Mouse (Mus musculus) limb, embryonic 13.5 days (tissue): ENCODE results near the gene Acp6. TPM values are rescaled to one million over a fixed set of nuclear protein-coding genes. Genes with fewer than 3 reads are reported as not detected.

Experiments used
- ATAC-seq: fragments of 200-750 bp; cut with Nextera tagmentation; 2 replicates; pipeline ENCODE4 v1.8.0; 2017; ENCODE audit warnings: low read depth, moderate number of reproducible peaks, moderate TSS enrichment; ENCODE audit not compliant: low FRiP score
- H3K27ac ChIP-seq: fragments of 300-500 bp; sonication (generic); 2 replicates; pipeline ENCODE4 v1.5.1; 2015; ENCODE audit warnings: inconsistent platforms, mild to moderate bottlenecking, moderate library complexity
- H3K27me3 ChIP-seq: fragments of 300-500 bp; sonication (generic); 2 replicates; pipeline ENCODE4 v1.6.1; 2015; ENCODE audit warnings: mild to moderate bottlenecking, inconsistent platforms
- H3K36me3 ChIP-seq: fragments of 300-500 bp; sonication (generic); 2 replicates; pipeline ENCODE4 v1.6.1; 2015; ENCODE audit warnings: inconsistent platforms, mild to moderate bottlenecking, moderate library complexity
- H3K4me1 ChIP-seq: fragments of 300-500 bp; sonication (generic); 2 replicates; pipeline ENCODE4 v1.6.1; 2015; ENCODE audit warnings: inconsistent platforms
- H3K4me2 ChIP-seq: fragments of 300-500 bp; sonication (generic); replicated peaks from 2 replicates; pipeline ENCODE4 v1.6.1; 2015; ENCODE audit warnings: inconsistent platforms, mild to moderate bottlenecking, moderate library complexity
- H3K4me3 ChIP-seq: fragments of 300-500 bp; sonication (generic); 2 replicates; pipeline ENCODE4 v1.5.1; 2015; ENCODE audit warnings: moderate library complexity, mild to moderate bottlenecking, inconsistent platforms
- H3K9ac ChIP-seq: fragments of 300-500 bp; sonication (generic); 2 replicates; pipeline ENCODE4 v1.6.1; 2015; ENCODE audit warnings: mild to moderate bottlenecking, inconsistent platforms
- H3K9me3 ChIP-seq: fragments of 300-500 bp; sonication (generic); 2 replicates; pipeline ENCODE4 v1.6.1; 2016; ENCODE audit warnings: inconsistent platforms
- WGBS: fragments of 180-500 bp; shearing (Covaris S2); methylation state at CpG from one replicate; pipeline ENCODE4 v1.1.7; 2015; 5-methylcytosine and 5-hydroxymethylcytosine counted together
- polyA plus RNA-seq: library from polyadenylated mRNA; unstranded; fragments of >200 nt; fragmentation: Nextera tagmentation; extraction: Ambion mirVana; gene quantifications from 2 replicates; pipeline ENCODE4 v1.2.1, GENCODE M21; 2015

The Acp6 gene
- polyA plus RNA-seq, 1 experiment from 2014 or later, result 40.5 TPM

- Histone ChIP-seq H3K4me2 (no peak overlapping the region), H3K9ac (no peak overlapping the region), H3K27me3 (no peaks in the 10 kb centered on the region), H3K4me3 (no peak overlapping the region), H3K9me3 (no peaks in the 10 kb centered on the region), H3K27ac (no peak overlapping the region), H3K36me3 (peaks cover 42% of the 10 kb centered on the region), H3K4me1 (peaks cover 9% of the 10 kb centered on the region; the same call in 1 of the 2 replicates)
- WGBS, result 43% methylated on average over 5 of the region's 5 CpGs
- peak; percentile 59; the same call in 1 of the 2 replicates for ATAC-seq
These were observed 43.4 kb downstream of the Acp6 start for GRCm38 (mm10) chr3:97201943-97202342.

- 83% methylated on average over 14 of the region's 14 CpGs for WGBS
- Histone ChIP-seq H3K4me3 (no peak overlapping the region), H3K4me1 (peaks cover 9% of the 10 kb centered on the region; the same call in 1 of the 2 replicates), H3K36me3 (peaks cover 62% of the 10 kb centered on the region), H3K27me3 (no peaks in the 10 kb centered on the region), H3K4me2 (no peak overlapping the region), H3K27ac (no peak overlapping the region), H3K9me3 (no peaks in the 10 kb centered on the region), H3K9ac (no peak overlapping the region)
- no peak for ATAC-seq
These were observed 45.3 kb downstream of the Acp6 start for GRCm38 (mm10) chr3:97203880-97204279.

GRCm38 (mm10) chr3:97206521-97206920 is 47.9 kb downstream of the Acp6 start:
- Histone ChIP-seq H3K36me3 (peaks cover 88% of the 10 kb centered on the region), H3K4me3 (no peak overlapping the region), H3K9ac (no peak overlapping the region), H3K27me3 (no peaks in the 10 kb centered on the region), H3K27ac (no peak overlapping the region), H3K9me3 (no peaks in the 10 kb centered on the region), H3K4me1 (no peaks in the 10 kb centered on the region), H3K4me2 (no peak overlapping the region)
- 78% methylated on average over 3 of the region's 3 CpGs for WGBS
- ATAC-seq, result no peak

GRCm38 (mm10) chr3:97209351-97209750 is 50.8 kb downstream of the Acp6 start:
- Histone ChIP-seq H3K4me2 (no peak overlapping the region), H3K9ac (no peak overlapping the region), H3K9me3 (no peaks in the 10 kb centered on the region), H3K4me3 (no peak overlapping the region), H3K4me1 (no peaks in the 10 kb centered on the region), H3K27ac (no peak overlapping the region), H3K27me3 (no peaks in the 10 kb centered on the region), H3K36me3 (peaks cover 98% of the 10 kb centered on the region)
- WGBS, result 92% methylated on average over 9 of the region's 9 CpGs
- no peak for ATAC-seq

- H3K4me2 ChIP-seq, result no peak overlapping the region
- H3K9me3 ChIP-seq, result no peaks in the 10 kb centered on the region
- no peak for ATAC-seq
- H3K4me1 ChIP-seq, result 0 out of 2 replicates have a peak, but pooled peaks cover 4% of the 10 kb centered on the region
- H3K9ac ChIP-seq, result no peak overlapping the region
- no peak overlapping the region for H3K27ac ChIP-seq
- peaks cover 98% of the 10 kb centered on the region for H3K36me3 ChIP-seq
- H3K4me3 ChIP-seq, result no peak overlapping the region
- no peaks in the 10 kb centered on the region for H3K27me3 ChIP-seq
- 86% methylated on average over 5 of the region's 5 CpGs for WGBS
These were observed 52.6 kb downstream of the Acp6 start for GRCm38 (mm10) chr3:97211177-97211576.

- Histone ChIP-seq H3K27me3 (no peaks in the 10 kb centered on the region), H3K4me3 (no peak overlapping the region), H3K4me2 (no peak overlapping the region), H3K4me1 (0 out of 2 replicates have a peak, but pooled peaks cover 4% of the 10 kb centered on the region), H3K36me3 (peaks cover 93% of the 10 kb centered on the region), H3K9me3 (no peaks in the 10 kb centered on the region), H3K9ac (no peak overlapping the region), H3K27ac (no peak overlapping the region)
- WGBS, result 92% methylated on average over 10 of the region's 10 CpGs
- ATAC-seq, result no peak
These were observed 55.3 kb downstream of the Acp6 start for GRCm38 (mm10) chr3:97213871-97214270.

GRCm38 (mm10) chr3:97214439-97214838 is 55.9 kb downstream of the Acp6 start:
- Histone ChIP-seq H3K4me1 (0 out of 2 replicates have a peak, but pooled peaks cover 4% of the 10 kb centered on the region), H3K9me3 (no peaks in the 10 kb centered on the region), H3K27ac (no peak overlapping the region), H3K4me3 (no peak overlapping the region), H3K9ac (no peak overlapping the region), H3K27me3 (no peaks in the 10 kb centered on the region), H3K36me3 (peaks cover 93% of the 10 kb centered on the region), H3K4me2 (no peak overlapping the region)
- WGBS, result 69% methylated on average over 1 of the region's 1 CpGs
- no peak for ATAC-seq

- Histone ChIP-seq H3K4me2 (no peak overlapping the region), H3K9ac (no peak overlapping the region), H3K9me3 (no peaks in the 10 kb centered on the region), H3K4me1 (0 out of 2 replicates have a peak, but pooled peaks cover 4% of the 10 kb centered on the region), H3K4me3 (no peak overlapping the region), H3K27me3 (no peaks in the 10 kb centered on the region), H3K36me3 (peaks cover 93% of the 10 kb centered on the region), H3K27ac (no peak overlapping the region)
- 65% methylated on average over 3 of the region's 3 CpGs for WGBS
- ATAC-seq, result no peak
These were observed 56.9 kb downstream of the Acp6 start for GRCm38 (mm10) chr3:97215526-97215925.

- H3K27ac ChIP-seq, result no peak overlapping the region
- H3K9me3 ChIP-seq, result no peaks in the 10 kb centered on the region
- no peak for ATAC-seq
- H3K36me3 ChIP-seq, result peaks cover 55% of the 10 kb centered on the region
- WGBS, result 87% methylated on average over 9 of the region's 9 CpGs
- H3K4me1 ChIP-seq, result peaks cover 29% of the 10 kb centered on the region
- no peak overlapping the region for H3K9ac ChIP-seq
- H3K27me3 ChIP-seq, result no peaks in the 10 kb centered on the region
- H3K4me3 ChIP-seq, result no peak overlapping the region
- H3K4me2 ChIP-seq, result no peak overlapping the region
These were observed 64.7 kb downstream of the Acp6 start for GRCm38 (mm10) chr3:97223261-97223660.

- H3K4me2 ChIP-seq, result peak overlapping the region; percentile 70
- no peak overlapping the region for H3K9ac ChIP-seq
These were observed 66.7 kb downstream of the Acp6 start for GRCm38 (mm10) chr3:97225231-97225630.

GRCm38 (mm10) chr3:97226719-97227118 is 68.1 kb downstream of the Acp6 start:
- Histone ChIP-seq H3K4me2 (peak overlapping the region; percentile 70), H3K36me3 (peaks cover 27% of the 10 kb centered on the region), H3K9me3 (no peaks in the 10 kb centered on the region), H3K4me1 (peaks cover 45% of the 10 kb centered on the region), H3K9ac (peak overlapping the region; percentile 92), H3K27ac (peak overlapping the region; percentile 94), H3K27me3 (no peaks in the 10 kb centered on the region), H3K4me3 (peak overlapping the region; percentile 75)
- under 1% methylated on average over 17 of the region's 18 CpGs for WGBS
- peak; percentile 29; the same call in 1 of the 2 replicates for ATAC-seq

More at GRCm38 (mm10) chr3:97225231-97225630, 66.7 kb downstream of the Acp6 start:
- peaks cover 36% of the 10 kb centered on the region for H3K36me3 ChIP-seq
- H3K4me3 ChIP-seq, result no peak overlapping the region
- peaks cover 44% of the 10 kb centered on the region for H3K4me1 ChIP-seq
- H3K9me3 ChIP-seq, result no peaks in the 10 kb centered on the region
- no peak overlapping the region for H3K27ac ChIP-seq
- no peak for ATAC-seq
- no peaks in the 10 kb centered on the region for H3K27me3 ChIP-seq
- 69% methylated on average over 5 of the region's 5 CpGs for WGBS
